Mouse (Mus musculus) thymus, postnatal 36 days (tissue): ENCODE data around the gene Fbxl17.
A peak's percentile ranks its signal among the peaks of the same experiment; 100 is the strongest.

ENCODE experiments used
- DNase-seq, 2 experiments: peaks; one replicate each; pipeline ENCODE4 v3.0.0; 2022; ENCODE audit warnings: mixed read lengths in 2 of 2

Gene Fbxl17

GRCm38 (mm10) chr17:63207714-63208113 is 292.1 kb downstream of the Fbxl17 start:
- DNase-seq = no peak

GRCm38 (mm10) chr17:63205316-63205715 is 294.5 kb downstream of the Fbxl17 start:
- no peak for DNase-seq

- no peak for DNase-seq
Observed at GRCm38 (mm10) chr17:63203582-63204190, 296.1 kb downstream of the Fbxl17 start.

- DNase-seq = no peak
Observed at GRCm38 (mm10) chr17:63198703-63199102, 301.1 kb downstream of the Fbxl17 start.

GRCm38 (mm10) chr17:63195496-63195895 is 304.3 kb downstream of the Fbxl17 start:
- DNase-seq = no peak

GRCm38 (mm10) chr17:63193196-63193595 is 306.6 kb downstream of the Fbxl17 start:
- no peak for DNase-seq

- DNase-seq = no peak
Observed at GRCm38 (mm10) chr17:63191345-63191744, 308.5 kb downstream of the Fbxl17 start.

GRCm38 (mm10) chr17:63189274-63189673 is 310.5 kb downstream of the Fbxl17 start:
- no peak for DNase-seq

- no peak for DNase-seq
Observed at GRCm38 (mm10) chr17:63185531-63185930, 314.3 kb downstream of the Fbxl17 start.

GRCm38 (mm10) chr17:63184844-63185504 is 314.8 kb downstream of the Fbxl17 start:
- DNase-seq = no peak

- no peak for DNase-seq
Observed at GRCm38 (mm10) chr17:63183431-63183830, 316.4 kb downstream of the Fbxl17 start.

- no peak for DNase-seq
Observed at GRCm38 (mm10) chr17:63181661-63182060, 318.2 kb downstream of the Fbxl17 start.

- DNase-seq = no peak
Observed at GRCm38 (mm10) chr17:63180042-63180441, 319.8 kb downstream of the Fbxl17 start.

- no peak for DNase-seq
Observed at GRCm38 (mm10) chr17:63178331-63178730, 321.5 kb downstream of the Fbxl17 start.

- DNase-seq = no peak
Observed at GRCm38 (mm10) chr17:63176411-63176810, 323.4 kb downstream of the Fbxl17 start.

GRCm38 (mm10) chr17:63172697-63173096 is 327.1 kb downstream of the Fbxl17 start:
- DNase-seq = no peak

GRCm38 (mm10) chr17:63171890-63172491 is 327.8 kb downstream of the Fbxl17 start:
- no peak for DNase-seq

GRCm38 (mm10) chr17:63171264-63171663 is 328.6 kb downstream of the Fbxl17 start:
- peak; percentile 15 to 37 for DNase-seq

GRCm38 (mm10) chr17:63168019-63168788 is 331.6 kb downstream of the Fbxl17 start:
- DNase-seq = no peak

- DNase-seq = no peak
Observed at GRCm38 (mm10) chr17:63167248-63167647, 332.6 kb downstream of the Fbxl17 start.

GRCm38 (mm10) chr17:63166692-63167091 is 333.1 kb downstream of the Fbxl17 start:
- no peak for DNase-seq

GRCm38 (mm10) chr17:63165847-63166246 is 334.0 kb downstream of the Fbxl17 start:
- no peak for DNase-seq

GRCm38 (mm10) chr17:63164289-63164688 is 335.5 kb downstream of the Fbxl17 start:
- DNase-seq = no peak
